Mouse (Mus musculus): ENCODE data around the gene Krtap15. TPM values are rescaled to one million over a fixed set of nuclear protein-coding genes. Genes with fewer than 3 reads are reported as not detected.

The Krtap15 gene
- polyA plus RNA-seq, 1 experiment from 2014 or later: not detected

DNA sequence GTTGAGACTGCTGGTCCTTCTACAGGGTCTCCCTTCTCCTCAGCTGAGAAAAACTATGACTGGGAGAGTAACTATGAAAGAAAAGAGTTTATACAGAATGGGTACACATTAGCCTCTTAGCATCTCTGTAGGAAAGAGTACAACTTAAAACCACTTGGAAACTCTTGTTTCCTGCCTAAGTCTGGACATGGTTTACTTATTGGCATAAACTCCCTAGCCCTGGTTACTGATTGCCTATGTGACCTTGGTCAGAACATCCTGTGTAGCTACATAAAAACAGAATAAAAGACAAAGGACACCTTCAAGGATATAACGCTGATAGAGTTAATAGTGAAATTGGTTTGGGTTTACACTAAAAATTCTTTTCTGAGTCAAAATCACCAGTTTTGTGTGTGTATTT, 27.3 kb downstream of the Krtap15 start:
- no peak overlapping the region for H3K4me2 ChIP-seq (ENCODE audit: low read length)
- no peaks in the 10 kb centered on the region for H3K36me3 ChIP-seq (ENCODE audit: control insufficient read depth, insufficient read depth, low read length)
- H3K27me3 ChIP-seq (ENCODE audit: control insufficient read depth, insufficient read depth, low read length): no peaks in the 10 kb centered on the region
- ATAC-seq (ENCODE audit: insufficient number of reproducible peaks, insufficient read depth, low FRiP score, low read depth): no peak
- no peak overlapping the region for H3K27ac ChIP-seq (replicated peaks in 1 of 2; ENCODE audit: control insufficient read depth in 1 of 2, insufficient read depth in 1 of 2, low read depth in 2 of 2, low read length in 2 of 2)
- 92% methylated on average over 1 of the region's 1 CpGs for WGBS
- H3K9me3 ChIP-seq (ENCODE audit: control insufficient read depth, low read length): no peaks in the 10 kb centered on the region
- no peak overlapping the region for H3K4me3 ChIP-seq (ENCODE audit: control insufficient read depth in 1 of 2, insufficient read depth in 1 of 2, low read depth in 1 of 2, low read length in 2 of 2)
- no peak overlapping the region for H3K9ac ChIP-seq (ENCODE audit: low read length)
- no peaks in the 10 kb centered on the region for H3K4me1 ChIP-seq (ENCODE audit: control insufficient read depth in 2 of 2, insufficient read depth in 2 of 2, low read length in 2 of 2)

DNA sequence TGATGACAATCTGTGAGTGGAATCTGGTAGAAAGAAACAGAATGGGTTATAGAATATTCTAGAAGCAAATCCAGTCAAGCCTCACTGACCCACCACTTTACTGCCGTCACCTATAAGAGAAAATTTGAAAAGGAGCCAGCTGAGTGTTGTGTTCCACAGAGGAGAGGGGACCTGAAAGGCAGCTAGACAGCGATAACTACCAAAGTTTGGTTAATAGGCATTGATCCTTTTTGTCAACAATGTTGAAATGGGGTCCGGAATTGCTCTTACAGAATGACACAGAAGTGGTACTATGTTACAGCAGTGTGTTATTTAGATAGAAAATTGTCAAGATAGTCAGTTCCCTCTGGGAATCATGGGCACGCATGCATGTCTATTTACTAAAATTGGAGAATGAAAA, 28.5 kb downstream of the Krtap15 start:
- Histone ChIP-seq H3K27ac (replicated peaks in 1 of 2; ENCODE audit: control insufficient read depth in 1 of 2, insufficient read depth in 1 of 2, low read depth in 2 of 2, low read length in 2 of 2) (no peak overlapping the region), H3K9ac (ENCODE audit: low read length) (no peak overlapping the region), H3K4me1 (ENCODE audit: control insufficient read depth in 2 of 2, insufficient read depth in 2 of 2, low read length in 2 of 2) (no peaks in the 10 kb centered on the region), H3K9me3 (ENCODE audit: control insufficient read depth, low read length) (no peaks in the 10 kb centered on the region), H3K4me2 (ENCODE audit: low read length) (no peak overlapping the region), H3K27me3 (ENCODE audit: control insufficient read depth, insufficient read depth, low read length) (no peaks in the 10 kb centered on the region), H3K4me3 (ENCODE audit: control insufficient read depth in 1 of 2, insufficient read depth in 1 of 2, low read depth in 1 of 2, low read length in 2 of 2) (no peak overlapping the region), H3K36me3 (ENCODE audit: control insufficient read depth, insufficient read depth, low read length) (no peaks in the 10 kb centered on the region)
- ATAC-seq (ENCODE audit: insufficient number of reproducible peaks, insufficient read depth, low FRiP score, low read depth): no peak
- WGBS: 77% methylated on average over 4 of the region's 4 CpGs

DNA sequence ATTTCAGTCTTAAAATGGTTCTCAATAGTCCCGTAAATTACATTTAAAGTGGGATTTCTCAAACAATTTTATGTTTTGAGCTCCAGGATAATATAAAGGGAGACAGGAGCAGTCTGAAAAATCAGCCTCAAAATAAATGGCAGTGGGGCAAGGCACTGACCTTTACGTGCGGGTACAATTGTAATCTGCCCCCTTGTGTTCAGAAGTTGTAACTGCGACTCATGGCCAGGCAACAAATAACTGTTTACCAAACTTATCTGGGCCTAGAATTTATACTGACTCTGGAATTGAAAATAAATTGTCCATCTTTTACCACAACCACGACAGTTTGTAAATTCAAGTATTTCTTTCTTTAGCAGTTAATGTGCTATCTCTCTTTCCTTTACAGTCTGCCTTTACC, 31.4 kb downstream of the Krtap15 start:
- Histone ChIP-seq H3K27me3 (ENCODE audit: control insufficient read depth, insufficient read depth, low read length) (no peaks in the 10 kb centered on the region), H3K4me3 (ENCODE audit: control insufficient read depth in 1 of 2, insufficient read depth in 1 of 2, low read depth in 1 of 2, low read length in 2 of 2) (no peak overlapping the region), H3K9ac (ENCODE audit: low read length) (no peak overlapping the region), H3K36me3 (ENCODE audit: control insufficient read depth, insufficient read depth, low read length) (no peaks in the 10 kb centered on the region), H3K4me1 (ENCODE audit: control insufficient read depth in 2 of 2, insufficient read depth in 2 of 2, low read length in 2 of 2) (no peaks in the 10 kb centered on the region), H3K27ac (replicated peaks in 1 of 2; ENCODE audit: control insufficient read depth in 1 of 2, insufficient read depth in 1 of 2, low read depth in 2 of 2, low read length in 2 of 2) (no peak overlapping the region), H3K9me3 (ENCODE audit: control insufficient read depth, low read length) (no peaks in the 10 kb centered on the region), H3K4me2 (ENCODE audit: low read length) (no peak overlapping the region)
- no peak for ATAC-seq (ENCODE audit: insufficient number of reproducible peaks, insufficient read depth, low FRiP score, low read depth)
- WGBS: 9% methylated on average over 5 of the region's 5 CpGs

DNA sequence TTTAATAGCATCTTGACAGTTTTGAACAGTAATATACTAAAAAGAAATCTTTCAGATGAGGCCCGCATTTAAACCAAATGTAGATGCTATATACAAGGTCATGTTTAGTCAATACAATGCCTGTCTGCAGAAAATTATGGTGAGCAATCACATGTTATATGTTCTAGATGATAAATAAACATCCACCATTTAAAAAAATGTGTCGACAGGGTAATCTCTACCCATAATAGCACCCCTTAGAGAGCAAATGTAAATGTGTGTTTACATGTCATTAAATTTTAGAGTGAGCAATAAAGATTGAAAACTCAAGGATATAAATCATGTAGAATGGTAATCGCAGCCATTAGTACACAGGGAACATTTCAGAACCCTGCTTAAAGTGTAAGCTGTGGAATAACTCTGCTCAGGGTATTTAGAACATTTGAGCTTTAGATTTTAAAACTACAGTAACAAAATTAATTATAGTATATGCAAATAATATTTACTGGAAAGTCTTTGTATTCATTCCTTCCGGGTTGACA, 44.9 kb downstream of the Krtap15 start:
- H3K9me3 ChIP-seq (ENCODE audit: control insufficient read depth, low read length): no peaks in the 10 kb centered on the region
- no peak overlapping the region for H3K4me2 ChIP-seq (ENCODE audit: low read length)
- no peak overlapping the region for H3K9ac ChIP-seq (ENCODE audit: low read length)
- 77% methylated on average over 4 of the region's 4 CpGs for WGBS
- no peak overlapping the region for H3K4me3 ChIP-seq (ENCODE audit: control insufficient read depth in 1 of 2, insufficient read depth in 1 of 2, low read depth in 1 of 2, low read length in 2 of 2)
- ATAC-seq (ENCODE audit: insufficient number of reproducible peaks, insufficient read depth, low FRiP score, low read depth): no peak
- no peaks in the 10 kb centered on the region for H3K4me1 ChIP-seq (ENCODE audit: control insufficient read depth in 2 of 2, insufficient read depth in 2 of 2, low read length in 2 of 2)
- H3K27ac ChIP-seq (replicated peaks in 1 of 2; ENCODE audit: control insufficient read depth in 1 of 2, insufficient read depth in 1 of 2, low read depth in 2 of 2, low read length in 2 of 2): no peak overlapping the region
- H3K27me3 ChIP-seq (ENCODE audit: control insufficient read depth, insufficient read depth, low read length): no peaks in the 10 kb centered on the region
- no peaks in the 10 kb centered on the region for H3K36me3 ChIP-seq (ENCODE audit: control insufficient read depth, insufficient read depth, low read length)

DNA sequence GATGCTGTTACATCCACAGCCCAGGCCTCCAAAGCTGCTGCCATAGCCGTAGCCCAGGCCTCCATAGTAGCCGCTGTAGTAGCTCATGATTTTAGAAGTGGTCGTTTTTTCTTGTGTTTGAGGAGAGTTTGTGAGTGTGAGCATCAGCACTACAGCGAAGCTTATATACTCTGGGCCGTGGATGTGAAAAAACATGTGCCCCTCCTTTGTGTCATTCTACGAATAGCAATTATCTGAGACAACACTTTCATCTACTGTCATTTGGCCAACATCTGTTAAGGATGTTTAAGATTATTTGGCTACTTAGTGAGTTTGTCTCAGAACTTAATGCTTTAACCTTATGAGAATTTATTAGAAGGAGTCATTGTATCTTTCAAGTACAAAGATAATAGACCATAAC, 49.3 kb downstream of the Krtap15 start, which contains the start of gene Krtap19-1:
Gene Krtap19-1, minus strand, starts transcription at position 101 of the 400 bp plus-strand sequence.
- no peak within 1 kb of the TSS for H3K9ac ChIP-seq (ENCODE audit: low read length)
- H3K36me3 ChIP-seq (ENCODE audit: control insufficient read depth, insufficient read depth, low read length): no peaks in the 10 kb centered on the region
- no peak for ATAC-seq (ENCODE audit: insufficient number of reproducible peaks, insufficient read depth, low FRiP score, low read depth)
- no peaks in the 10 kb centered on the region for H3K27me3 ChIP-seq (ENCODE audit: control insufficient read depth, insufficient read depth, low read length)
- no peak within 1 kb of the TSS for H3K27ac ChIP-seq (replicated peaks in 1 of 2; ENCODE audit: control insufficient read depth in 1 of 2, insufficient read depth in 1 of 2, low read depth in 2 of 2, low read length in 2 of 2)
- no peaks in the 10 kb centered on the region for H3K9me3 ChIP-seq (ENCODE audit: control insufficient read depth, low read length)
- 82% methylated on average over 6 of the region's 6 CpGs for WGBS
- H3K4me1 ChIP-seq (ENCODE audit: control insufficient read depth in 2 of 2, insufficient read depth in 2 of 2, low read length in 2 of 2): no peaks in the 10 kb centered on the region
- no peak within 1 kb of the TSS for H3K4me2 ChIP-seq (ENCODE audit: low read length)
- H3K4me3 ChIP-seq (ENCODE audit: control insufficient read depth in 1 of 2, insufficient read depth in 1 of 2, low read depth in 1 of 2, low read length in 2 of 2): no peak within 1 kb of the TSS

DNA sequence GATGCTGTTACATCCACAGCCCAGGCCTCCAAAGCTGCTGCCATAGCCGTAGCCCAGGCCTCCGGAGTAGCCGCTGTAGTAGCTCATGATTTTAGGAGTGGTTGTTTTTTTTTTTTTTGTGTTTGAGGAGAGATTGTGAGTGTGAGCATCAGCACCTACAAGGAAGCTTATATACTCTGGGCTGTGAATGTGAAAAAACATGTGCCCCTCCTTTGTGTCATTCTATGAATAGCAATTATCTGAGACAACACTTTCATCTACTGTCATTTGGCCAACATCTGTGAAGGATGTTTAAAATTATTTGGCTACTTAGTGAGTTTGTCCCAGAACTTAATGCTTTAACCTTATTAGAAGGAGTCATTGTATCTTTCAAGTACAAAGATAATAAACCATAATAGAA, 54.2 kb downstream of the Krtap15 start, which contains the start of gene Krtap19-2:
Gene Krtap19-2, minus strand, starts transcription at position 101 of the 400 bp plus-strand sequence.
- WGBS: 92% methylated on average over 3 of the region's 3 CpGs
- no peaks in the 10 kb centered on the region for H3K4me1 ChIP-seq (ENCODE audit: control insufficient read depth in 2 of 2, insufficient read depth in 2 of 2, low read length in 2 of 2)
- ATAC-seq (ENCODE audit: insufficient number of reproducible peaks, insufficient read depth, low FRiP score, low read depth): no peak
- H3K27ac ChIP-seq (replicated peaks in 1 of 2; ENCODE audit: control insufficient read depth in 1 of 2, insufficient read depth in 1 of 2, low read depth in 2 of 2, low read length in 2 of 2): no peak within 1 kb of the TSS
- no peak within 1 kb of the TSS for H3K4me3 ChIP-seq (ENCODE audit: control insufficient read depth in 1 of 2, insufficient read depth in 1 of 2, low read depth in 1 of 2, low read length in 2 of 2)
- H3K9ac ChIP-seq (ENCODE audit: low read length): no peak within 1 kb of the TSS
- no peak within 1 kb of the TSS for H3K4me2 ChIP-seq (ENCODE audit: low read length)
- no peaks in the 10 kb centered on the region for H3K36me3 ChIP-seq (ENCODE audit: control insufficient read depth, insufficient read depth, low read length)
- no peaks in the 10 kb centered on the region for H3K9me3 ChIP-seq (ENCODE audit: control insufficient read depth, low read length)
- H3K27me3 ChIP-seq (ENCODE audit: control insufficient read depth, insufficient read depth, low read length): no peaks in the 10 kb centered on the region

DNA sequence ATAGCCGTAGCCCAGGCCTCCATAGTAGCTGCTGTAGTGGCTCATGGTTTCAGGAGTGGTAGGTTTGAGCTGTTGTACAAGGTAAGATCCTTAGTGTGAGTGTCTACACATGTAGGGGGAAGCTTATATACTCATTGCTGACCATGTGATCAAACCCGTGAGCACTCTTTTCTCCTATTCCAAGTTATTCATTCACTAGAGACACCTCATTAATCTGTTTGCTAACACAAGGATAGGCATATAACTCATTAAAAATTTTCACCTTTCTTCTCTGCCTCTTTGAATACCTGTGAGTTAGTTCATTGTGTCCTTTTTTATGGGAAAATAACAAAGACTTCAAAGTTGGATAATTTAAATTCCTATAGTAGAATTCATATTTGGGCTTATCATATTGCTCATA, 57.9 kb downstream of the Krtap15 start, which contains the start of gene Krtap19-3:
Gene Krtap19-3, minus strand, starts transcription at position 101 of the 400 bp plus-strand sequence.
- WGBS: 86% methylated on average over 2 of the region's 2 CpGs

More for the DNA sequence above, 57.9 kb downstream of the Krtap15 start, which contains the start of gene Krtap19-3:
- H3K9ac ChIP-seq (ENCODE audit: low read length): no peak within 1 kb of the TSS
- H3K9me3 ChIP-seq (ENCODE audit: control insufficient read depth, low read length): no peaks in the 10 kb centered on the region
- H3K4me3 ChIP-seq (ENCODE audit: control insufficient read depth in 1 of 2, insufficient read depth in 1 of 2, low read depth in 1 of 2, low read length in 2 of 2): no peak within 1 kb of the TSS
- H3K27me3 ChIP-seq (ENCODE audit: control insufficient read depth, insufficient read depth, low read length): no peaks in the 10 kb centered on the region
- H3K4me1 ChIP-seq (ENCODE audit: control insufficient read depth in 2 of 2, insufficient read depth in 2 of 2, low read length in 2 of 2): no peaks in the 10 kb centered on the region
- no peak within 1 kb of the TSS for H3K27ac ChIP-seq (replicated peaks in 1 of 2; ENCODE audit: control insufficient read depth in 1 of 2, insufficient read depth in 1 of 2, low read depth in 2 of 2, low read length in 2 of 2)
- H3K36me3 ChIP-seq (ENCODE audit: control insufficient read depth, insufficient read depth, low read length): no peaks in the 10 kb centered on the region
- H3K4me2 ChIP-seq (ENCODE audit: low read length): no peak within 1 kb of the TSS
- ATAC-seq (ENCODE audit: insufficient number of reproducible peaks, insufficient read depth, low FRiP score, low read depth): no peak

Data from heart, embryonic 14.5 days (tissue).